Mouse (Mus musculus): ENCODE measurements around the gene Lamtor4. TPM values are rescaled to one million over a fixed set of nuclear protein-coding genes. Genes with fewer than 3 reads are reported as not detected.

Gene Lamtor4
- polyA plus RNA-seq, 1 experiment from 2014 or later = 50.9 TPM

Other genes starting within 250 kb of the Lamtor4 start
- not detected in 2 replicates for gene Smok3a, start 234.2 kb upstream of the Lamtor4 start, polyA plus RNA-seq (2016; fragmentation: Nextera tagmentation; extraction: Ambion mirVana)
- gene Smok3b, start 234.1 kb upstream of the Lamtor4 start, polyA plus RNA-seq (2016; fragmentation: Nextera tagmentation; extraction: Ambion mirVana) = not detected in 2 replicates
- not detected in 2 replicates for gene Smok3c, start 202.3 kb upstream of the Lamtor4 start, polyA plus RNA-seq (2016; fragmentation: Nextera tagmentation; extraction: Ambion mirVana)
- 26.3 and 29.2 TPM in 2 replicates for gene Zkscan1, start 170.4 kb upstream of the Lamtor4 start, polyA plus RNA-seq (2016; fragmentation: Nextera tagmentation; extraction: Ambion mirVana)
- gene Zscan21, start 138.6 kb upstream of the Lamtor4 start, polyA plus RNA-seq (2016; fragmentation: Nextera tagmentation; extraction: Ambion mirVana) = 80.7 and 85.4 TPM in 2 replicates
- 25.5 and 26.3 TPM in 2 replicates for gene Zfp113, start 99.7 kb upstream of the Lamtor4 start, polyA plus RNA-seq (2016; fragmentation: Nextera tagmentation; extraction: Ambion mirVana)
- 333 and 336 TPM in 2 replicates for gene Cops6, start 94.4 kb upstream of the Lamtor4 start, polyA plus RNA-seq (2016; fragmentation: Nextera tagmentation; extraction: Ambion mirVana)
- gene Ap4m1, start 83.5 kb upstream of the Lamtor4 start, polyA plus RNA-seq (2016; fragmentation: Nextera tagmentation; extraction: Ambion mirVana) = 30.1 and 32.4 TPM in 2 replicates
- gene Mcm7, start 83.1 kb upstream of the Lamtor4 start, polyA plus RNA-seq (2016; fragmentation: Nextera tagmentation; extraction: Ambion mirVana) = 239 and 243 TPM in 2 replicates
- 112 and 117 TPM in 2 replicates for gene Taf6, start 68.0 kb upstream of the Lamtor4 start, polyA plus RNA-seq (2016; fragmentation: Nextera tagmentation; extraction: Ambion mirVana)
- gene Cnpy4, start 68.0 kb upstream of the Lamtor4 start, polyA plus RNA-seq (2016; fragmentation: Nextera tagmentation; extraction: Ambion mirVana) = 60.8 and 61.1 TPM in 2 replicates
- 9.3 and 11.4 TPM in 2 replicates for gene Mblac1, start 61.2 kb upstream of the Lamtor4 start, polyA plus RNA-seq (2016; fragmentation: Nextera tagmentation; extraction: Ambion mirVana)
- not detected in 2 replicates for gene Nxpe5, start 29.6 kb upstream of the Lamtor4 start, polyA plus RNA-seq (2016; fragmentation: Nextera tagmentation; extraction: Ambion mirVana)
- gene BC037034, start 8.6 kb downstream of the Lamtor4 start, polyA plus RNA-seq (2016; fragmentation: Nextera tagmentation; extraction: Ambion mirVana) = 11.3 and 12.3 TPM in 2 replicates
- gene Gal3st4, start 17.4 kb downstream of the Lamtor4 start, polyA plus RNA-seq (2016; fragmentation: Nextera tagmentation; extraction: Ambion mirVana) = 3.7 and 4.3 TPM in 2 replicates
- 0.23 TPM in 1 of 2 replicates, not detected in the other for gene Gm43720, start 24.5 kb downstream of the Lamtor4 start, polyA plus RNA-seq (2016; fragmentation: Nextera tagmentation; extraction: Ambion mirVana)
- 70.1 and 75.3 TPM in 2 replicates for gene Gpc2, start 24.5 kb downstream of the Lamtor4 start, polyA plus RNA-seq (2016; fragmentation: Nextera tagmentation; extraction: Ambion mirVana)
- gene Stag3, start 24.8 kb downstream of the Lamtor4 start, polyA plus RNA-seq (2016; fragmentation: Nextera tagmentation; extraction: Ambion mirVana) = 7.9 and 8.7 TPM in 2 replicates
- 0.15 TPM in 1 of 2 replicates, not detected in the other for gene Pvrig, start 86.5 kb downstream of the Lamtor4 start, polyA plus RNA-seq (2016; fragmentation: Nextera tagmentation; extraction: Ambion mirVana)
- gene Zfp157, start 186.0 kb downstream of the Lamtor4 start, polyA plus RNA-seq (2016; fragmentation: Nextera tagmentation; extraction: Ambion mirVana) = 56.5 and 56.9 TPM in 2 replicates

Data from embryonic facial prominence, embryonic 12.5 days (tissue).